Mouse (Mus musculus): ENCODE measurements at regions not wholly inside any gene's neighbourhood (a gene's known extent, or its start where the extent isn't known, plus 50 kb on each side); places are given as distances from the start of the nearest gene placed in this dataset.

GRCm38 (mm10) chr7:40829526-40829925 is 68.6 kb upstream of the Vstm2b start:
- TF ChIP-seq CTCF (conservative IDR thresholded peaks at IDR 0.05; ENCODE audit: low read length) (no peak), POU5F1 (IDR thresholded peaks at IDR 0.05; ENCODE audit: borderline replicate concordance, low read length) (no peak), NANOG (IDR thresholded peaks at IDR 0.05; ENCODE audit: borderline replicate concordance, low read length) (no peak)

All from E14TG2a.4 (cell line).